Mouse (Mus musculus): ENCODE data around the gene Junb. TPM values are rescaled to one million over a fixed set of nuclear protein-coding genes. Genes with fewer than 3 reads are reported as not detected.

Junb gene
- polyA plus RNA-seq, 1 experiment from 2014 or later, result 6.6 TPM

GRCm38 (mm10) chr8:84943699-84944098 lies 34.8 kb downstream of the Junb start:
- no peak overlapping the region for H3K27ac ChIP-seq (replicated peaks)
- no peak for DNase-seq (ENCODE audit: low spot score)
- H3K4me3 ChIP-seq, result no peak overlapping the region
- H3K36me3 ChIP-seq (replicated peaks), result no peaks in the 10 kb centered on the region
- 26% methylated on average over 4 of the region's 4 CpGs for WGBS
- no peaks in the 10 kb centered on the region for H3K9me3 ChIP-seq
- H3K4me1 ChIP-seq, result peaks cover 32% of the 10 kb centered on the region
- peaks cover 85% of the 10 kb centered on the region for H3K27me3 ChIP-seq (replicated peaks; ENCODE audit: low read depth, poor library complexity, severe bottlenecking)

DNA sequence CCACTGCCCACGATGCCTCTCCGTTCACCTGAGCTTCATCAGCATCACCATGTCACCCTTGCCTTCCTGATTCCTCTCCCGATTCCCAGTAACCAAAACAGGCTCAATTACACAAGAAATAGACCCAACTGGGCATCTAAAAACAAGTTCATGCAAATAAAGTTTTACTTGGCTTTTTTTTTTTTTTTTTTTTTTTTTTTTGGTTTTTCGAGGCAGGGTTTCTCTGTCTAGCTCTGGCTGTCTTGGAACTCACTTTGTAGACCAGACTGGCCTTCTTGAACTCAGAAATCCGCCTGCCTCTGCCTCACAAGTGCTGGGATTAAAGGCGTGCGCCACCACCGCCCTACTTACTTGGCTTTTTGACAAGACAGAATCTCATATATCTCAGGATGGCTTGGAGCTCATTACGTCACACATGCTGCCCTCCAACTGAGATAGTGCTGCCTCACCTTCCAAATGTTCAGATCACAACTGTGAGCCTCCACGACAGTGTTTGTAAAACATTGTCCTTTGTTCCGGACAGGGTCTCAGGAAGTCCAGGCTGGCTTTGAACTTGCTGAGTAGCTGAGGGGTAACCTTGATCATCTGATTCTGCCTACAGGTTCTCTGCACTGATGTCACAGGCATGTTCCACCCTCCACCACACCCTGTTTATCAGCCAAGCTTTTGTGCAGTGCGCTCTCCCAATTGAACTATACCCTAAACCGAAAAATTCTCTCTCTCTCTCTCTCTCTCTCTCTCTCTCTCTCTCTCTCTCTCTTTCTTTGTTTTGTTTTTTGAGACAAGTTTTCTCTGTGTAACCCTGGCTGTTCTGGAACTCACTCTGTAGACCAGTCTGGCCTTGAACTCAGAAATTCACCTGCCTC lies 40.7 kb downstream of the Junb start:
- Histone ChIP-seq H3K9me3 (no peaks in the 10 kb centered on the region), H3K4me3 (peak overlapping the region; percentile 62), H3K27me3 (replicated peaks; ENCODE audit: low read depth, poor library complexity, severe bottlenecking) (peaks cover 82% of the 10 kb centered on the region), H3K27ac (replicated peaks) (no peak overlapping the region), H3K4me1 (peaks cover 31% of the 10 kb centered on the region), H3K36me3 (replicated peaks) (no peaks in the 10 kb centered on the region)
- DNase-seq (ENCODE audit: low spot score), result no peak
- WGBS, result 65% methylated on average over 13 of the region's 13 CpGs

- Histone ChIP-seq H3K36me3 (replicated peaks) (no peaks in the 10 kb centered on the region), H3K4me1 (peaks cover 31% of the 10 kb centered on the region), H3K4me3 (peak within 1 kb of the TSS; percentile 62), H3K9me3 (no peaks in the 10 kb centered on the region), H3K27ac (replicated peaks) (peak within 1 kb of the TSS; percentile 48), H3K27me3 (replicated peaks; ENCODE audit: low read depth, poor library complexity, severe bottlenecking) (peaks cover 84% of the 10 kb centered on the region)
- WGBS, result under 1% methylated on average over 50 of the region's 50 CpGs
- DNase-seq (ENCODE audit: low spot score), result peak; percentile 83
Observed at GRCm38 (mm10) chr8:84936962-84937546, 41.5 kb downstream of the Junb start, which contains the start of gene Mast1. Mast1 (minus strand) TSS chr8:84937359.

GRCm38 (mm10) chr8:84936041-84936961 lies 42.2 kb downstream of the Junb start:
- peaks cover 85% of the 10 kb centered on the region for H3K27me3 ChIP-seq (replicated peaks; ENCODE audit: low read depth, poor library complexity, severe bottlenecking)
- 24% methylated on average over 23 of the region's 23 CpGs for WGBS
- H3K4me1 ChIP-seq, result peaks cover 31% of the 10 kb centered on the region
- no peak for DNase-seq (ENCODE audit: low spot score)
- H3K36me3 ChIP-seq (replicated peaks), result no peaks in the 10 kb centered on the region
- H3K4me3 ChIP-seq, result peak overlapping the region; percentile 62
- peak overlapping the region; percentile 48 for H3K27ac ChIP-seq (replicated peaks)
- no peaks in the 10 kb centered on the region for H3K9me3 ChIP-seq

DNA sequence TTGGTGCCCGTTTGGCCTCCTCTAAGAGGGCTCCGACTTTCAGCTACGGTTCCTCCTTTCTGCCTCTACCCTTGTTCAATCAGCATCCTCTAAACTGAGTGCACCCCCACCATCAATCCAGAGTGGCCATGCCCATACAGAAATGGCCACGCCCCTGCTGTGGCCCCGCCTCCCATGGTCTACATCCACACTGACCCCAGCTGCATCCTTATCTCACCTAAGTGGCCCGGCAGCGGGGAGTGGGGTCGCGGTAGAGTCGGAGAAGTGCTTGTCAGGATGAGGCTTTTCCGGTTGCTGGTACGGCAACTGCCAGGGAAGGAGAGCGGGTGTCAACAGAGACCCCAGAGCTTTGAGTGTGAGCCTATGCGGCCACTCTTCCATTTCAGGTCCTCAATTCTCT lies 43.0 kb downstream of the Junb start:
- Histone ChIP-seq H3K36me3 (replicated peaks) (no peaks in the 10 kb centered on the region), H3K9me3 (no peaks in the 10 kb centered on the region), H3K4me1 (peaks cover 31% of the 10 kb centered on the region), H3K27ac (replicated peaks) (no peak overlapping the region), H3K4me3 (peak overlapping the region; percentile 31; the same call in 1 of the 2 replicates), H3K27me3 (replicated peaks; ENCODE audit: low read depth, poor library complexity, severe bottlenecking) (peaks cover 87% of the 10 kb centered on the region)
- 5% methylated on average over 14 of the region's 14 CpGs for WGBS
- DNase-seq (ENCODE audit: low spot score), result peak; percentile 30

DNA sequence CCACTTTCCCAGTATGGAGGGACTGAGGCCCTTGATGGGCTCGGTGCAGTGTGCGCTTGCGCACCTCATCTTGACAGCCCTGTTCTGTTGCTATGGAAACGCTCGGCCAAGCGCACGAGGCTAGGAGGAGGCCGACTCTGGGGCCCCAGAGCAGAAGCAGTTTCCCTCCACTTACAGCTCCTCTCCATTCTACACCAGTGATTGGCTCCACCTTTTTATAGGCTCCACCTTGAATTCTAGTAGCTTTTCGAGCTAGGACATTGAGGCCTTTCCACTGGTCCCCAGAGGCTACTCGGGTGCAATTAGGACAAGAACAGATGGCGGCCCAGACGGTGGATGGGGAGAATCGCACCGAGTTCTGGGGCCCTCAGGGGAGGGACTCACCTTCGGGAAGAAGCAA lies 43.7 kb downstream of the Junb start:
- Histone ChIP-seq H3K27me3 (replicated peaks; ENCODE audit: low read depth, poor library complexity, severe bottlenecking) (peaks cover 90% of the 10 kb centered on the region), H3K4me1 (peaks cover 31% of the 10 kb centered on the region), H3K9me3 (no peaks in the 10 kb centered on the region), H3K4me3 (peak overlapping the region; percentile 31), H3K27ac (replicated peaks) (no peak overlapping the region), H3K36me3 (replicated peaks) (no peaks in the 10 kb centered on the region)
- DNase-seq (ENCODE audit: low spot score), result peak; percentile 81
- 1% methylated on average over 15 of the region's 15 CpGs for WGBS

DNA sequence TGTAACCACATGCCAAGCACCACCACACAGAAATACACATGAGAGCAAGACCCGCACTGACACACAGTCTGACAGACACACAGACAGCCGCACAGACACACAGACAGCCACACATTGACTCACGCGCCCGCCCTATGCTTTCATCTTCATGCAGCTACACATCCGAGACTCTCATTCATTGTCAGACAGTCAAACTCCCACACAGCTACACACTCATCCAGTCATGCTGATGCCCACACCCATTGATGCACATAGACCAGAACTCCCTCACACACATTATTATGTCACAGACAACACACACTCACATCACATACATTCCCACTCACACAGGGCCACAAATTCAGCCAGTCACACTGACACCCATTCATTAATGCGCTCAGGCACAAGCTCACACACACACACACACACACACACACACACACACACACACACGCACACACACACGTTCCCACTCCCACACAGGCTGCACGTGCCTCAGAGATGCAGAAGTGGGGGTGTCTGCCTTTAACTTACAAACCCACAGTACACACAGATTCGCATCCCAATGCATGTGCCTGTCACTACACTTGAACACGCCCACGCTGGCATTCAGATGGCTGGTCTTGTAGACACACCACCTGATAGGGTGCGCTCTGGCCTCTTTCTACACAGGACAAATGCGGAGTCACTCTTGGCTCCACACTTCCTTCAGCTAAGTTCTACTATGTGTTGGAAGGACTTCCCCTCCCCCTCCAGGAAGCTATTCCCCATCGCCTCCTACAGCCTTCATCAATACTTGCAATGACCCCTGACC lies 44.6 kb downstream of the Junb start:
- H3K27ac ChIP-seq (replicated peaks), result no peak overlapping the region
- no peaks in the 10 kb centered on the region for H3K9me3 ChIP-seq
- H3K4me3 ChIP-seq, result no peak overlapping the region
- H3K27me3 ChIP-seq (replicated peaks; ENCODE audit: low read depth, poor library complexity, severe bottlenecking), result peaks cover 95% of the 10 kb centered on the region
- DNase-seq (ENCODE audit: low spot score), result no peak
- WGBS, result 84% methylated on average over 16 of the region's 16 CpGs
- H3K4me1 ChIP-seq, result peaks cover 35% of the 10 kb centered on the region
- no peaks in the 10 kb centered on the region for H3K36me3 ChIP-seq (replicated peaks)

- Histone ChIP-seq H3K27me3 (replicated peaks; ENCODE audit: low read depth, poor library complexity, severe bottlenecking) (peaks cover 82% of the 10 kb centered on the region), H3K4me3 (no peak overlapping the region)
Observed at GRCm38 (mm10) chr8:84930582-84930981, 47.9 kb downstream of the Junb start.

DNA sequence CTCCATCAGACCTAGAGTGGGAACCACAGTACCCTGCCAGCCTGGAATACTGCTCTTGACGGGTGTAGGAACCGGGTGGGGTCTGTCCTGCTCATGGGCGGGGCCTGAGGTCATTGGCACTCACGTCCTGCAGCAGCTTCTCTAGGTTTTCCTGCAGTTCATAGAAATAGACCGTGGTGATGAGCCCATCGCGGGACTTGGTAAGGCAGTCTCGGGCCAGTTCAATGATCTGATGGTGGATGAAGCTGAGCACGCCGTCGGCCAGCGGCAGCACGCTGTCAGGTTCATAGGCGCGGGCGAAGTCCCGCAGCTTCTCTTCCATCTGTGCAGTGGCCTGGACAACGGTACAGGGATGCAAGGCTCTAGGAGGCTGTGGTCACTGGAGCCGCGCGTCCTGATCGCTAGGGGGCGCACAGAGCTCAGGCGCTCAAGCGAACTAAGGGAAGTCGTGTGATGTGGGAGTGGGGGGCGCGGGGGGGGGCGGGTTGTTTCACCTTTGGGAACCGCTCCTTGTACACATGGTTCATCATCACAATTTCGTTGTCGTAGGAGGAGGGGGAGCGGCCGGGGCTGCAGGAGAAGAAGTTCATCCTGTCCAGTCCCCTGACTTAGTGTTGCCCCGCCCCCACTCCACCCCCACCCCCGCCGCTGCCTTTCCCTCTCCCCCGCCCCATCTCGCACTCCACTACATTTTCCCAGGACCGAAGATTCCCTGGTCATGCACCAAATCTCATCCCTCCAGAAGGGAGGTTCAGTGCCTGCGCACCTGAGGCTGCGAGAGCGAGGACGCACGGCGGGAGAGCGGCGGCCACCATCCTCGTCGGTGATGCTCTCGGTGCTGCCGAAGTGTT lies 49.8 kb downstream of the Junb start:
- H3K4me1 ChIP-seq, result peaks cover 13% of the 10 kb centered on the region
- WGBS, result 3% methylated on average over 52 of the region's 52 CpGs
- H3K27ac ChIP-seq (replicated peaks), result no peak overlapping the region
- no peaks in the 10 kb centered on the region for H3K36me3 ChIP-seq (replicated peaks)
- DNase-seq (ENCODE audit: low spot score), result peak; percentile 85
- peak overlapping the region; percentile 57 for H3K4me3 ChIP-seq
- peaks cover 75% of the 10 kb centered on the region for H3K27me3 ChIP-seq (replicated peaks; ENCODE audit: low read depth, poor library complexity, severe bottlenecking)
- no peaks in the 10 kb centered on the region for H3K9me3 ChIP-seq

More at GRCm38 (mm10) chr8:84930582-84930981, 47.9 kb downstream of the Junb start:
- 92% methylated on average over 13 of the region's 13 CpGs for WGBS
- no peaks in the 10 kb centered on the region for H3K9me3 ChIP-seq
- H3K36me3 ChIP-seq (replicated peaks), result no peaks in the 10 kb centered on the region
- peaks cover 29% of the 10 kb centered on the region for H3K4me1 ChIP-seq
- DNase-seq (ENCODE audit: low spot score), result no peak
- H3K27ac ChIP-seq (replicated peaks), result no peak overlapping the region

GRCm38 (mm10) chr8:84927513-84927912 lies 51.0 kb downstream of the Junb start:
- Histone ChIP-seq H3K27me3 (replicated peaks; ENCODE audit: low read depth, poor library complexity, severe bottlenecking) (peaks cover 71% of the 10 kb centered on the region), H3K9me3 (no peaks in the 10 kb centered on the region), H3K36me3 (replicated peaks) (no peaks in the 10 kb centered on the region), H3K27ac (replicated peaks) (no peak overlapping the region), H3K4me1 (peaks cover 13% of the 10 kb centered on the region), H3K4me3 (no peak overlapping the region)
- WGBS, result 83% methylated on average over 1 of the region's 1 CpGs
- no peak for DNase-seq (ENCODE audit: low spot score)

- no peak for DNase-seq (ENCODE audit: low spot score)
- Histone ChIP-seq H3K9me3 (no peaks in the 10 kb centered on the region), H3K4me1 (peaks cover 13% of the 10 kb centered on the region), H3K27ac (replicated peaks) (no peak overlapping the region), H3K27me3 (replicated peaks; ENCODE audit: low read depth, poor library complexity, severe bottlenecking) (peaks cover 51% of the 10 kb centered on the region), H3K4me3 (no peak overlapping the region), H3K36me3 (replicated peaks) (no peaks in the 10 kb centered on the region)
- 76% methylated on average over 7 of the region's 7 CpGs for WGBS
Observed at GRCm38 (mm10) chr8:84925557-84925956, 53.0 kb downstream of the Junb start.
